In genomic region chr2:145167664-145168360, GRCm38 (mm10) we compare ENCODE assay signal across 8 mouse cellular contexts. TPM values are rescaled to one million over a fixed set of nuclear protein-coding genes. Genes with fewer than 3 reads are reported as not detected.
DNase-seq lines count a peak whose midpoint lies in the region; ATAC-seq and TF ChIP-seq lines count a peak whose summit lies in the region.

Gene Slc24a3 (plus strand): TSS chr2:145167754.

- peak within 1 kb of the TSS; percentile 46 for H3K4me3 ChIP-seq in erythroblast, embryonic 14.5 days (replicated peaks)
- peak within 1 kb of the TSS; percentile 81 for H3K4me3 ChIP-seq in forebrain, embryonic 10.5 days
- peak within 1 kb of the TSS; percentile 78 for H3K4me3 ChIP-seq in heart, embryonic 13.5 days
- peak within 1 kb of the TSS; percentile 79 for H3K4me3 ChIP-seq in kidney, postnatal 0 days (replicated peaks; ENCODE audit: low read depth, low read length)
- H3K4me3 ChIP-seq in midbrain, postnatal 0 days (ENCODE audit: low read depth, low read length), result peak within 1 kb of the TSS; percentile 77

- DNase-seq in forebrain, embryonic 10.5 days (ENCODE audit: extremely low spot score, low spot score), result peak; percentile 81
- peak; percentile 93 for DNase-seq in kidney, postnatal 0 days (ENCODE audit: low spot score)
- DNase-seq in liver, result peak; percentile 82
- DNase-seq in midbrain, postnatal 0 days (ENCODE audit: low spot score), result peak; percentile 90
- peak; percentile 55 to 79 for DNase-seq in spleen, postnatal 4 days (ENCODE audit: low spot score in 2 of 2)

- no peaks in the 10 kb centered on the region for H3K36me3 ChIP-seq in erythroblast, embryonic 14.5 days (ENCODE audit: control insufficient read depth)
- H3K36me3 ChIP-seq in forebrain, embryonic 10.5 days (replicated peaks), result no peaks in the 10 kb centered on the region
- H3K36me3 ChIP-seq in heart, embryonic 13.5 days, result no peaks in the 10 kb centered on the region
- H3K36me3 ChIP-seq in kidney, postnatal 0 days (ENCODE audit: insufficient read depth, low read length), result no peaks in the 10 kb centered on the region
- H3K36me3 ChIP-seq in midbrain, postnatal 0 days (ENCODE audit: insufficient read depth, low read length), result no peaks in the 10 kb centered on the region

- WGBS in forebrain, embryonic 10.5 days, result under 1% methylated on average over 98 of the region's 100 CpGs
- under 1% methylated on average over 73 of the region's 100 CpGs for WGBS in heart, embryonic 13.5 days
- under 1% methylated on average over 66 of the region's 100 CpGs for WGBS in kidney, postnatal 0 days
- under 1% methylated on average over 59 of the region's 100 CpGs for WGBS in midbrain, postnatal 0 days

- peak within 1 kb of the TSS; percentile 88 for H3K4me2 ChIP-seq in heart, embryonic 13.5 days
- H3K4me2 ChIP-seq in kidney, postnatal 0 days (ENCODE audit: low read length), result peak within 1 kb of the TSS; percentile 95
- peak within 1 kb of the TSS; percentile 87 for H3K4me2 ChIP-seq in midbrain, postnatal 0 days (ENCODE audit: low read depth, low read length, poor library complexity, severe bottlenecking)

- ATAC-seq in erythroblast, adult 5-6 weeks (replicated peaks; ENCODE audit: low FRiP score, poor library complexity, severe bottlenecking), result no peak
- peak; percentile 67 for ATAC-seq in heart, embryonic 13.5 days (ENCODE audit: extremely low read depth, insufficient number of reproducible peaks, low FRiP score, low TSS enrichment)
- ATAC-seq in kidney, postnatal 0 days (replicated peaks; ENCODE audit: low FRiP score, low read depth), result peak; percentile 83
- peak; percentile 90 for ATAC-seq in midbrain, postnatal 0 days (ENCODE audit: low FRiP score)

- H3K9ac ChIP-seq in heart, embryonic 13.5 days, result peak within 1 kb of the TSS; percentile 89
- H3K9ac ChIP-seq in kidney, postnatal 0 days (ENCODE audit: low read depth, low read length), result peak within 1 kb of the TSS; percentile 64
- H3K9ac ChIP-seq in midbrain, postnatal 0 days (replicated peaks; ENCODE audit: low read length, poor library complexity, severe bottlenecking), result peak within 1 kb of the TSS; percentile 86

- no peaks in the 10 kb centered on the region for H3K9me3 ChIP-seq in erythroblast, embryonic 14.5 days (ENCODE audit: control insufficient read depth, low read length)
- no peaks in the 10 kb centered on the region for H3K9me3 ChIP-seq in forebrain, embryonic 10.5 days
- no peaks in the 10 kb centered on the region for H3K9me3 ChIP-seq in heart, embryonic 13.5 days
- no peaks in the 10 kb centered on the region for H3K9me3 ChIP-seq in kidney, postnatal 0 days (replicated peaks; ENCODE audit: low read length)
- no peaks in the 10 kb centered on the region for H3K9me3 ChIP-seq in midbrain, postnatal 0 days (ENCODE audit: low read length)

- peaks cover 38% of the 10 kb centered on the region for H3K27me3 ChIP-seq in erythroblast, embryonic 14.5 days (ENCODE audit: control insufficient read depth)
- peaks cover 18% of the 10 kb centered on the region for H3K27me3 ChIP-seq in forebrain, embryonic 10.5 days (ENCODE audit: poor library complexity, severe bottlenecking)
- H3K27me3 ChIP-seq in heart, embryonic 13.5 days (replicated peaks), result peaks cover 20% of the 10 kb centered on the region
- H3K27me3 ChIP-seq in kidney, postnatal 0 days (ENCODE audit: insufficient read depth, low read length), result no peaks in the 10 kb centered on the region
- H3K27me3 ChIP-seq in midbrain, postnatal 0 days (ENCODE audit: insufficient read depth, low read length), result no peaks in the 10 kb centered on the region

- H3K4me1 ChIP-seq in erythroblast, embryonic 14.5 days (ENCODE audit: control insufficient read depth), result no peaks in the 10 kb centered on the region
- H3K4me1 ChIP-seq in forebrain, embryonic 10.5 days, result peaks cover 20% of the 10 kb centered on the region
- peaks cover 16% of the 10 kb centered on the region for H3K4me1 ChIP-seq in heart, embryonic 13.5 days
- H3K4me1 ChIP-seq in kidney, postnatal 0 days (replicated peaks; ENCODE audit: insufficient read depth, low read length), result no peaks in the 10 kb centered on the region; the same call in 1 of the 2 replicates
- peaks cover 9% of the 10 kb centered on the region; the same call in 1 of the 2 replicates for H3K4me1 ChIP-seq in midbrain, postnatal 0 days (ENCODE audit: insufficient read depth, low read length)

- peak; percentile 69 for TF ChIP-seq CTCF in kidney, postnatal 0 days (IDR thresholded peaks at IDR 0.05; ENCODE audit: low read depth)
- peak; percentile 79 for TF ChIP-seq CTCF in midbrain, postnatal 0 days (IDR thresholded peaks at IDR 0.05)

- peak within 1 kb of the TSS; percentile 94 for H3K27ac ChIP-seq in forebrain, embryonic 10.5 days
- peak within 1 kb of the TSS; percentile 71 for H3K27ac ChIP-seq in heart, embryonic 13.5 days (replicated peaks)
- H3K27ac ChIP-seq in kidney, postnatal 0 days, result peak within 1 kb of the TSS; percentile 54
- H3K27ac ChIP-seq in midbrain, postnatal 0 days (ENCODE audit: low read depth, low read length), result peak within 1 kb of the TSS; percentile 87

RNA-seq across cellular contexts. Expression of gene Slc24a3, which starts in this region (rescaled TPM):
- 0.02 TPM in 1 of 2 replicates, not detected in the other for polyA plus RNA-seq in erythroblast, embryonic 14.5 days (2012)
- 2.5 TPM in 1 of 2 replicates, not detected in the other for total RNA-seq in erythroblast, adult 5-6 weeks (2015; ENCODE audit: low replicate concordance)
- total RNA-seq in erythroblast, adult 5-6 weeks (2017; ENCODE audit: low replicate concordance), result 0.28 TPM in 1 of 2 replicates, not detected in the other
- 0.16 and 0.26 TPM in 2 replicates for polyA plus RNA-seq in forebrain, embryonic 10.5 days (2016; fragmentation: Nextera tagmentation; extraction: Ambion mirVana)
- 1.6 TPM in 2 replicates for polyA plus RNA-seq in heart, embryonic 13.5 days (2015; fragmentation: Nextera tagmentation; extraction: Ambion mirVana)
- polyA plus RNA-seq in kidney, postnatal 0 days (2015; fragmentation: Nextera tagmentation; extraction: Ambion mirVana), result 1.4 and 2.1 TPM in 2 replicates
- total RNA-seq in midbrain, postnatal 0 days (2014; rRNA removed), result 65.7 and 68.8 TPM in 2 replicates
- 33.9 and 34.5 TPM in 2 replicates for polyA plus RNA-seq in midbrain, postnatal 0 days (2015; fragmentation: Nextera tagmentation; extraction: Ambion mirVana)

Comparison
In these comparisons a context has a peak if more than half of its experiments do, and no peak if none do; other contexts are left out.
1. RNA of gene Slc24a3 (total RNA-seq): 65.7 to 68.8 TPM in midbrain, postnatal 0 days; 0.28 to 2.5 TPM in erythroblast, adult 5-6 weeks; every median in the first group is over 10 times any median in the second.
2. RNA of gene Slc24a3 (polyA plus RNA-seq): 33.9 to 34.5 TPM in midbrain, postnatal 0 days; 1.4 to 2.1 TPM in kidney, postnatal 0 days, 1.6 TPM in heart, embryonic 13.5 days, 0.16 to 0.26 TPM in forebrain, embryonic 10.5 days and 0.02 TPM in erythroblast, embryonic 14.5 days; every median in the first group is over 10 times any median in the second.
3. Peak in DNase-seq, H3K4me3 ChIP-seq and H3K27ac ChIP-seq in forebrain, embryonic 10.5 days; RNA of the gene not detected or under 1 TPM.
4. Peak in every context shown above with its lines, with median percentiles within 50 percentile points of each other: H3K4me3 ChIP-seq, DNase-seq, H3K27ac ChIP-seq, H3K4me2 ChIP-seq and H3K9ac ChIP-seq.